Mouse (Mus musculus): ENCODE measurements around the gene Gm35549.

DNA sequence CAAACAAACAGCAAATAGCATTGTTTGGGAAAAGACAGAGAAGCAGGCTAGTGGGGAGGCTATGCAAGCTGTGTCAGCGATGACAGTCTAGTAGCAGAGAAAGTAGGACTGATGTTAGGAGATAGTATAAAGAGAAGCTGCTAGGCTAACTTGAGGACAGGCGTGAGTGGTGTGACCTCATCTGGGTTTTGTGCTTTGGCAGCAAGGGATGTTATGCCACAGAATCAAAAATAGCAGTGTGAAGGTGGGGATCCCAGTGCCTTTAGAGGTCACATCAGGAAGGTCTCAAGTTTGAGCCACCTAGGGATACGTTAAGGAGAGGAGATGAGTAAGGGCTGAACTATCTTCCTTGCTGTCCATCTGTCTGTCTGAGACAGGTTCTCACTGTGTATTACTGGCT lies 33.6 kb downstream of the Gm35549 start:
- TF ChIP-seq CTCF (IDR thresholded peaks at IDR 0.05; ENCODE audit: low read depth) (no peak), EP300 (optimal IDR thresholded peaks at IDR 0.05) (no peak)

Measured in stomach, postnatal 0 days (tissue).